Mouse (Mus musculus) MEL (cell line): ENCODE measurements around the gene Erg. TPM values are rescaled to one million over a fixed set of nuclear protein-coding genes. Genes with fewer than 3 reads are reported as not detected.

Source experiments
- DNase-seq: peaks from one replicate; pipeline ENCODE4 v3.0.0; 2011; ENCODE audit warnings: low read depth, low spot score
- H3K27ac ChIP-seq: 2 replicates; pipeline ENCODE4 v1.5.1; 2012; ENCODE audit warnings: low read depth, mild to moderate bottlenecking, control low read depth, low read length, moderate library complexity; ENCODE audit not compliant: control insufficient read depth
- H3K27me3 ChIP-seq, 2 experiments: fragments of 150-350 bp in 1 of 2; sonication (generic) in 1 of 2; 2 replicates each; pipeline ENCODE4 v1.6.1; 2012; ENCODE audit warnings: low read length in 2 of 2, mild to moderate bottlenecking in 2 of 2, improper control_type of control experiment in 1 of 2, moderate library complexity in 1 of 2; ENCODE audit not compliant: insufficient read depth in 2 of 2, control insufficient read depth in 1 of 2
- H3K36me3 ChIP-seq, 2 experiments: 2 replicates each; pipeline ENCODE4 v1.6.1; 2012 to 2014; ENCODE audit warnings: low read length in 2 of 2, improper control_type of control experiment in 1 of 2, inconsistent platforms in 1 of 2, mild to moderate bottlenecking in 1 of 2; ENCODE audit not compliant: insufficient read depth in 2 of 2, control insufficient read depth in 1 of 2
- H3K4me1 ChIP-seq, 2 experiments: fragments of 150-350 bp in 1 of 2; sonication (generic) in 1 of 2; 2 replicates each; pipeline ENCODE4 v1.6.1; 2012; ENCODE audit warnings: low read length in 2 of 2, improper control_type of control experiment in 1 of 2, mild to moderate bottlenecking in 1 of 2; ENCODE audit not compliant: insufficient read depth in 2 of 2, control insufficient read depth in 1 of 2
- H3K4me3 ChIP-seq, 2 experiments: fragments of 150-350 bp in 1 of 2; sonication (generic) in 1 of 2; 2 replicates each; pipeline ENCODE4 v1.5.1; 2012; ENCODE audit warnings: low read depth in 2 of 2, low read length in 2 of 2, mild to moderate bottlenecking in 2 of 2, moderate library complexity in 2 of 2, control low read depth in 1 of 2, improper control_type of control experiment in 1 of 2; ENCODE audit not compliant: control insufficient read depth in 1 of 2, insufficient read depth in 1 of 2
- H3K79me2 ChIP-seq: 2 replicates; pipeline ENCODE4 v1.6.1; 2012; ENCODE audit warnings: mild to moderate bottlenecking, low read length, moderate library complexity; ENCODE audit not compliant: control insufficient read depth, poor library complexity, insufficient read depth
- H3K9ac ChIP-seq: 2 replicates; pipeline ENCODE4 v1.6.1; 2012; ENCODE audit warnings: low read depth, mild to moderate bottlenecking, control low read depth, low read length, moderate library complexity; ENCODE audit not compliant: control insufficient read depth, poor library complexity, severe bottlenecking
- H3K9me3 ChIP-seq: fragments of 150-350 bp; sonication (generic); replicated peaks from 2 replicates; pipeline ENCODE4 v1.6.1; 2012; ENCODE audit warnings: mild to moderate bottlenecking, low read length, improper control_type of control experiment, moderate library complexity; ENCODE audit not compliant: insufficient read depth
- BHLHE40 ChIP-seq: IDR thresholded peaks from 2 replicates; pipeline ENCODE4 v1.6.1; 2012; ENCODE audit warnings: low read depth, mild to moderate bottlenecking, inconsistent platforms, low read length, improper control_type of control experiment, borderline replicate concordance
- CHD2 ChIP-seq: IDR thresholded peaks from 2 replicates; pipeline ENCODE4 v1.6.1; 2011; ENCODE audit warnings: low read length, improper control_type of control experiment
- CTCF ChIP-seq, 3 experiments: IDR thresholded peaks in 2 of 3; conservative IDR thresholded peaks in 1 of 3; 2 replicates each; pipeline ENCODE4 v1.5.1; 2011 to 2012; ENCODE audit warnings: low read length in 3 of 3, low read depth in 2 of 3, mild to moderate bottlenecking in 2 of 3, improper control_type of control experiment in 1 of 3, inconsistent platforms in 1 of 3, mixed read lengths in 1 of 3, moderate library complexity in 1 of 3; ENCODE audit not compliant: control insufficient read depth in 1 of 3, insufficient read depth in 1 of 3, poor library complexity in 1 of 3, severe bottlenecking in 1 of 3
- E2F4 ChIP-seq: IDR thresholded peaks from 2 replicates; pipeline ENCODE4 v1.6.1; 2011; ENCODE audit warnings: low read depth, low read length, improper control_type of control experiment, borderline replicate concordance
- EP300 ChIP-seq, 2 experiments: IDR thresholded peaks; 2 replicates each; pipeline ENCODE4 v1.6.1; 2011; ENCODE audit warnings: improper control_type of control experiment in 2 of 2, low read length in 2 of 2, low read depth in 1 of 2, mild to moderate bottlenecking in 1 of 2
- ETS1 ChIP-seq: IDR thresholded peaks from 2 replicates; pipeline ENCODE4 v1.6.1; 2012; ENCODE audit warnings: low read depth, mild to moderate bottlenecking, inconsistent platforms, low read length, improper control_type of control experiment, moderate library complexity
- GABPA ChIP-seq: IDR thresholded peaks from 2 replicates; pipeline ENCODE4 v1.6.1; 2012; ENCODE audit warnings: low read depth, mild to moderate bottlenecking, inconsistent platforms, low read length, improper control_type of control experiment, moderate library complexity
- KAT2A ChIP-seq: conservative IDR thresholded peaks from 2 replicates; pipeline ENCODE4 v1.6.1; 2012; ENCODE audit warnings: low read depth, low read length, improper control_type of control experiment, inconsistent platforms
- MXI1 ChIP-seq: IDR thresholded peaks from 2 replicates; pipeline ENCODE4 v1.6.1; 2011; ENCODE audit warnings: mild to moderate bottlenecking, low read depth, low read length, improper control_type of control experiment
- MYC ChIP-seq: IDR thresholded peaks from 2 replicates; pipeline ENCODE4 v1.6.1; 2011; ENCODE audit warnings: low read depth, mild to moderate bottlenecking, low read length, improper control_type of control experiment, moderate library complexity
- NELFE ChIP-seq: IDR thresholded peaks from 2 replicates; pipeline ENCODE4 v1.6.1; 2011; ENCODE audit warnings: low read depth, low read length, improper control_type of control experiment
- RAD21 ChIP-seq: IDR thresholded peaks from 2 replicates; pipeline ENCODE4 v1.6.1; 2011; ENCODE audit warnings: mild to moderate bottlenecking, low read depth, low read length, improper control_type of control experiment
- RCOR1 ChIP-seq: IDR thresholded peaks from 2 replicates; pipeline ENCODE4 v1.6.1; 2012; ENCODE audit warnings: low read depth, mild to moderate bottlenecking, inconsistent platforms, low read length, improper control_type of control experiment
- SIN3A ChIP-seq: IDR thresholded peaks from 2 replicates; pipeline ENCODE4 v1.6.1; 2012; ENCODE audit warnings: low read length, improper control_type of control experiment, inconsistent platforms
- TBP ChIP-seq: IDR thresholded peaks from 2 replicates; pipeline ENCODE4 v1.8.0; 2011; ENCODE audit warnings: low read depth, low read length, improper control_type of control experiment
- TCF12 ChIP-seq: IDR thresholded peaks from 2 replicates; pipeline ENCODE4 v1.6.1; 2014; ENCODE audit warnings: low read depth, mild to moderate bottlenecking, inconsistent platforms, low read length, improper control_type of control experiment, moderate library complexity
- ZC3H11A ChIP-seq: IDR thresholded peaks from 2 replicates; pipeline ENCODE4 v1.6.1; 2012; ENCODE audit warnings: low read depth, mild to moderate bottlenecking, inconsistent platforms, low read length, improper control_type of control experiment
- ZKSCAN1 ChIP-seq: IDR thresholded peaks from 2 replicates; pipeline ENCODE4 v1.6.1; 2012; ENCODE audit warnings: low read depth, mild to moderate bottlenecking, inconsistent platforms, low read length, improper control_type of control experiment, moderate library complexity
- ZNF384 ChIP-seq: IDR thresholded peaks from 2 replicates; pipeline ENCODE4 v1.6.1; 2012; ENCODE audit warnings: low read depth, mild to moderate bottlenecking, inconsistent platforms, low read length, improper control_type of control experiment
- polyA plus RNA-seq, 2 experiments: library from polyadenylated mRNA; stranded (reverse) in 1 of 2; unstranded in 1 of 2; fragments of >175 nt in 1 of 2; fragments of >200 nt in 1 of 2; gene quantifications; 2 replicates each; pipeline versions ENCODE4 v1.2.1 to v1.2.4; 2012; ENCODE audit warnings: low replicate concordance in 2 of 2, low read depth in 1 of 2; ENCODE audit not compliant: insufficient read length in 2 of 2, insufficient read depth in 1 of 2, missing spikeins in 1 of 2
- total RNA-seq: library from RNA; depleted of rRNA; stranded (reverse); fragments of 300-350 nt; gene quantifications from 2 replicates; pipeline ENCODE4 v1.2.3, GENCODE M21; 2012

Erg gene
- total and polyA plus RNA-seq, 3 experiments = 0.11 to 0.27 TPM; not detected in 1

- no peaks in the 10 kb centered on the region for H3K4me1 ChIP-seq
- TF ChIP-seq ETS1 = no peak
- no peak for TF ChIP-seq RCOR1
- no peak for TF ChIP-seq BHLHE40
- no peak for TF ChIP-seq GABPA
- TF ChIP-seq EP300 (IDR thresholded peaks at IDR 0.05; ENCODE audit: low read depth in 1 of 2, low read length in 2 of 2) = no peak
- no peak for TF ChIP-seq CHD2
- TF ChIP-seq CTCF (IDR thresholded peaks at IDR 0.05 in 2 of 3, conservative IDR thresholded peaks at IDR 0.05 in 1 of 3; ENCODE audit: control insufficient read depth in 1 of 3, insufficient read depth in 1 of 3, low read depth in 2 of 3, low read length in 3 of 3, poor library complexity in 1 of 3, severe bottlenecking in 1 of 3) = no peak
- TF ChIP-seq ZNF384 = no peak
- TF ChIP-seq, all 39 proteins: peak for 0
- no peak for DNase-seq
- H3K9me3 ChIP-seq = no peaks in the 10 kb centered on the region
- H3K27me3 ChIP-seq = peaks cover 2% of the 10 kb centered on the region in 2 experiments; a peak in 3 of 4 replicates
- H3K9ac ChIP-seq = no peak overlapping the region
- H3K36me3 ChIP-seq = no peaks in the 10 kb centered on the region
- no peak overlapping the region for H3K4me3 ChIP-seq
- no peak overlapping the region for H3K27ac ChIP-seq
- no peaks in the 10 kb centered on the region for H3K79me2 ChIP-seq
Observed at GRCm38 (mm10) chr16:95460336-95460735, 126.1 kb downstream of the Erg start.

- Histone ChIP-seq H3K27ac (no peak overlapping the region), H3K9ac (no peak overlapping the region), H3K4me1 (no peaks in the 10 kb centered on the region), H3K4me3 (no peak overlapping the region), H3K36me3 (no peaks in the 10 kb centered on the region), H3K27me3 (peaks cover 2% of the 10 kb centered on the region in 2 experiments), H3K9me3 (no peaks in the 10 kb centered on the region), H3K79me2 (no peaks in the 10 kb centered on the region)
- no peak for DNase-seq
- TF ChIP-seq KAT2A (no peak), MYC (no peak), RAD21 (no peak), TCF12 (no peak), ZNF384 (no peak), E2F4 (no peak), ZKSCAN1 (no peak), RCOR1 (no peak), MXI1 (no peak), TBP (no peak), SIN3A (no peak), NELFE (no peak), ETS1 (no peak), ZC3H11A (no peak)
Observed at GRCm38 (mm10) chr16:95459325-95459691, 127.1 kb downstream of the Erg start.
